Mouse (Mus musculus) gastrocnemius, postnatal 4 days (tissue): ENCODE measurements around the gene Olfr924. TPM values are rescaled to one million over a fixed set of nuclear protein-coding genes. Genes with fewer than 3 reads are reported as not detected.
"Not testable (repeated sequence)": the region's sequence is repeated elsewhere in the genome, so short reads cannot be mapped to it uniquely, and the experiment has no call there.

Experiments
- DNase-seq, 2 experiments: peaks; one replicate each; pipeline ENCODE4 v3.0.0; 2021 to 2022; ENCODE audit warnings: low spot score in 2 of 2, mixed read lengths in 2 of 2
- long read RNA-seq, 2 experiments: library from polyadenylated mRNA; stranded (forward); transcript quantifications; one replicate each; pipeline ENCODE4 v2.0.0; 2021
- total RNA-seq, 2 experiments: library from RNA; stranded (reverse); gene quantifications; 2 replicates each; pipeline ENCODE4 v1.2.3; 2021

Gene Olfr924
- total RNA-seq, result not detected
- long read RNA-seq, experiment 1, result 0 reads
- long read RNA-seq, experiment 2, result 0 reads

DNA sequence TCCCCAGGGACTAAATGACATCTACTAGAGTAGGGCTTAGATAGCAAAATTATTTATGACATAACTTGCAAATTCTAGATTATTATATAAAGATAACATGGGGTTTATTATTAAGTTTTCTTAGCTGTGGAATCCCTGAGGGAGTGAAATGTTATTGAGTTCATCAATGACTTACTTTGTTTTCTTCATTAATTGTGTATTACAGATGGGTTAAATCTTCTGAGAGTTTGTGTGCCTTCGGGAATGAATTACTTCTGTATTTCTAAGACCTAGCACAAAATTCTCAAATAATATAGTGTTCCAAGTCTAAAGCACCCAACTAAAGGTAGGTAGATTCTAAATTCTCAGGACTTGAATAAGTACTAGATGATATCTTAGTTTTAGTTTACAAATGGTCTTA, at the start of gene Olfr924:
Gene Olfr924, plus strand, starts transcription at position 301 of the 400 bp plus-strand sequence.
- DNase-seq, result no peak

DNA sequence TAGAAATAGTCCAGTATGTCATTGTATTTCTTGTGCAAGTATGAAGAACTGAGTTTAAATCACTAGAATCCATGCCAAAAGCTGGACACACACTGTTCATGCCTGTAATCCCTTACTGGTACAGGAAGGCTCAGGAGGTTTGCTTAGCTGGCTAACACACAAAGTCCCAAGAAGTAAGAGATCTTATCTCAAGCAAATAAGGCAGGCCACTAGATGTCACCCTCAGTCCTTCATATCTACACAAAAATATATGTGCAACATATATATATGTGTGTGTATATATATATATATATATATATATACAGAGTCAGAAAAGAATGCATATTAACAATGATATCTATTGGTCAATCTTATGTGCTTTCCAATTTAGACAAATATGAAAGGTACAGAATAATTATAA, 38.6 kb upstream of the Olfr924 start:
- no peak for DNase-seq

DNA sequence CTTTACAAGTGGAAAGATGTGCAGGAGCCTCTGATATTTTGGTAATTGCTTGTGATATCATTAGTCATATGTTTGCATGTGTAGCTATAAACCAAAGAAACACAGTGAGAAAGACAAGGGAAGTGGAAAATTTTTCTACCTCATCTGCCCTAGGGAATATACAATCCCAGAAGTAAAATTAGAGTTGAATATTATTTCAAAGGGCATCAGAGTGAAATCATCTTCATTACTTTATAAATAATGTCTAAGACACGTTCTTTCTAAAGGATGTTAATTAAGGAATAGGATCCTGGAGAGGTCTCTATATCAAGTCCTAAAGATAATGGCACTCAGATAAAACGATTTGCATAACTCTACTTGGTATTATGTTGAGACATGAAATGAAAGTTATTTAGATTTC, 29.9 kb upstream of the Olfr924 start, which contains the start of gene Olfr922:
Gene Olfr922, plus strand, starts transcription at position 301 of the 400 bp plus-strand sequence.
- no peak for DNase-seq

DNA sequence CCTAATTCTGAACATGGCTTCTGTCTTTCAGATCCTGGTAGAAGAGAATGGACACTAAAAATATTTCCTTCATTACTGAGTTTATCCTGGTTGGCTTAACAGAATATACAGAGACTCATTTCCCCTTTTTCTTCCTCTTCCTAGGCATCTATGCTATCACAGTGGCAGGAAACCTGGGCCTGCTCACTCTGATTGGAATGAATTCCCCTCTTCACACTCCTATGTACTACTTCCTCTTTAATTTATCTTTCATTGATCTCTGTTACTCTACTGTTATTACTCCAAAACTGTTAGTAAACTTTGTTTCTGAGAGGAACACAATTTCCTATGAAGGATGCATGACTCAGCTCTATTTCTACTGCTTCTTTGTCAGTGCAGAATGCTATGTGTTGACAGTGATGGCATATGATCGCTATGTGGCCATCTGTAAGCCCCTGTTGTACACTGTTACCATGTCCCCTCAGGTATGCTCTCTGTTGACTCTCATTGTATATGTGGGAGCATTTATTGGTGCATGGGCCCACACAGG, 28.7 kb upstream of the Olfr924 start:
- DNase-seq, result no peak

DNA sequence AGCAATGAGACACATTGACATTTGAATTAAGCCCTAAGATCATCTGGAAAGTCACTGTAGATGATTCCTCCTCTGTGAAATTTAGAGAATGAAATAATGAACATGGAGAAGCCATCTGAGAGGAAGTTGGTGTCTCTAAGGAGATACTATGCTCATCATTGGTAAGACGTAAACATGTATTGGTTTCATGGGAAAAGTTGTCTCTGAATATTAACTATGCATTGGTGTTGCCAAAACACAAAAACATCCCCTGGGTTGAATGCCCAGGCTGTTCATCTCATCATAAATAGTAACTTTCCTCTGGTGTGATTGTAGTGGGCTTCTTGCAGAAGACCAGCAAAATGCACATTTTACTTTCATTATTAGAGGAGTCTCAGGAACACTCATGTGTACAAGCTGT, 18.0 kb upstream of the Olfr924 start, which contains the start of gene Olfr923:
Gene Olfr923, plus strand, starts transcription at position 301 of the 400 bp plus-strand sequence.
- DNase-seq, result no peak

DNA sequence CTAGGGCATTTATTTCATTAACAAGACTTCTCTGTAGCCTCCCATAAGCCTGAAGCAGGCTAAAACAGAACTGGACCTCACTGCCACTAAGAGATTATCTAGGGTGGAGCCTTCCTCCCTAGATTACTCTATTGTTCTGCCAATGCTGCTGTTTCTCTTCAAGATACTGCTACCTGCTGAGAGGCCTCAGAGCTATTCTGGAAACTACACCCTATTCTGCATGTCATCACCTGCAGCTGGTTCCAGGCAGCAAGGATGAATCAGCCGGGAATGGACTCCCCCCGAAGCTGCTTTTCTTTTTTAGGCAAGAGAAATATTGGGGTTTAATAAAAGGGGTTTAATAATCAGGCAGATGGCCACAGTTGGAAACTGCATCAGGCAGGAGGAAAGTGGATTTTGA, 11.2 kb upstream of the Olfr924 start:
- DNase-seq, result no peak

DNA sequence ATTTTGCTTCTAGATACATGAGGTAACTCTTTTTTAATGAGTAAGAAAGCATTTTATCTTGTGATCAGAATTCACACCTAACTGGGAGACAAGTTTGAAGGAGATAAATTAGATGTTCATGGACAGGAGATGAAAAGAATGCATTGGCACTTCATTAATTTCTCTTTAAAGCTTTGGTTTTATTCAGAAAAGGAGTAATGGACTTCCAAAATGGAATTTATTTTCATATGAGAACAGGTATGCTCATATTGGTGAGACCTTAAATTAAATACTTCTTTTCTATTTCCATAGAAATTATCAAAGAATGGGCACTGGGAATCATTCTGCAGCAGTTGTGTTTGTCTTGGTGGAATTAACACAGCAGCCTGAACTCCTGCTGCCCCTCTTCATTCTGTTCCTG, 10.5 kb downstream of the Olfr924 start, which contains the start of gene Olfr26:
Gene Olfr26, plus strand, starts transcription at position 301 of the 400 bp plus-strand sequence.
- no peak for DNase-seq

DNA sequence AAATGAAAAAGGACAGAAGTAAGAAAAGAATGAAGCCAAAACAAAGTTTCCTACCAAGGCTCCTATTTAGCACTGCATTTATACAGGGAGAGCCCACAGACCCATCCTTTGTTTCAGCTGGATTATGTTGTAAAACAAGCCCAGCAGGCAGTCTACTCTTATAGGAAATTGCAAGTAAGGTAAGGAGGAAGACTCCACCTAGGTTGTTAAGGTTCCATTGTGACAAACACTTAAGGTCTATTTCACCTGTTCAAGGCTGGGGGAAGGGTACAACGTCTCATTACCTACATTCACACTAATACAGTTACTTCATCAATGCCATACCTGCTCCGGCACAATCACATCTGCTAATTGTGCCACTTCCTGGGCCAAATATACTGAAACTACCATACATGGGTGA, 30.6 kb downstream of the Olfr924 start:
- not testable (repeated sequence) for DNase-seq

DNA sequence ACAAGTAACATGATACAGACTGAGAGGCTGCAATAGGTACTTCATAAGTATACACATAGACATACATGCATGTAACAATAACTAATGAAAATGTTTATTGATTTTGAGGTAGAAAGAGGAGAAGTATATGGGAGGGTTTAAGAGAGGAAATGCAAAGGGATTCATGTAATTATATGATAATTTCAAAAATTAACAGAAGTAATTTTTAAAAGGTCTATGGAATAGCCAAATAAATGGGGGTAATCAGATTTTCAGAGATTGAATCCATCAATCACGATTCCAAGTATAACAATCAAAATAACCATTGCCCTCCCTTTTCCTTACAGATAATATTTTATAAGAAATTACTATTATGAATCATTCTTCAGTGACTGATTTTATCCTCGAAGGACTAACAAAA, 32.6 kb downstream of the Olfr924 start, which contains the start of gene Olfr926:
Gene Olfr926, plus strand, starts transcription at position 301 of the 400 bp plus-strand sequence.
- DNase-seq, result no peak

Other genes with a start within 250 kb of the Olfr924 start
- not detected for gene Olfr914, start 239.3 kb upstream of the Olfr924 start, total RNA-seq
- not detected for gene Olfr916, start 184.6 kb upstream of the Olfr924 start, total RNA-seq
- not detected for gene Olfr917, start 178.6 kb upstream of the Olfr924 start, total RNA-seq
- not detected for gene Olfr918, start 169.8 kb upstream of the Olfr924 start, total RNA-seq
- not detected for gene Olfr919, start 140.8 kb upstream of the Olfr924 start, total RNA-seq
- gene Vwa5a, start 126.2 kb upstream of the Olfr924 start, total RNA-seq, result 10 to 100 TPM; 39.5 to 40.3 TPM
- gene Olfr920, start 92.2 kb upstream of the Olfr924 start, total RNA-seq, result under 1 TPM; 0.05 to 0.29 TPM
- gene Olfr921, start 71.4 kb upstream of the Olfr924 start, total RNA-seq, result not detected
- gene Olfr922, start 29.8 kb upstream of the Olfr924 start, total RNA-seq, result not detected
- not detected for gene Olfr923, start 17.9 kb upstream of the Olfr924 start, total RNA-seq
- not detected for gene Olfr26, start 10.6 kb downstream of the Olfr924 start, total RNA-seq
- gene Olfr926, start 32.7 kb downstream of the Olfr924 start, total RNA-seq, result not detected
- gene Olfr930, start 85.4 kb downstream of the Olfr924 start, total RNA-seq, result not detected
- gene Olfr933, start 127.9 kb downstream of the Olfr924 start, total RNA-seq, result not detected
- not detected for gene Olfr934, start 143.9 kb downstream of the Olfr924 start, total RNA-seq
- gene Olfr935, start 155.2 kb downstream of the Olfr924 start, total RNA-seq, result not detected
- not detected for gene Olfr146, start 178.9 kb downstream of the Olfr924 start, total RNA-seq
- gene Olfr937, start 220.5 kb downstream of the Olfr924 start, total RNA-seq, result not detected
- not detected for gene Olfr938, start 234.4 kb downstream of the Olfr924 start, total RNA-seq